Mouse (Mus musculus): Measurements from ENCODE around the gene Sympk. TPM values are rescaled to one million over a fixed set of nuclear protein-coding genes. Genes with fewer than 3 reads are reported as not detected.

Sympk gene
- total RNA-seq, 2 experiments from 2014 or later = 85.6 to 87.6 TPM

DNA sequence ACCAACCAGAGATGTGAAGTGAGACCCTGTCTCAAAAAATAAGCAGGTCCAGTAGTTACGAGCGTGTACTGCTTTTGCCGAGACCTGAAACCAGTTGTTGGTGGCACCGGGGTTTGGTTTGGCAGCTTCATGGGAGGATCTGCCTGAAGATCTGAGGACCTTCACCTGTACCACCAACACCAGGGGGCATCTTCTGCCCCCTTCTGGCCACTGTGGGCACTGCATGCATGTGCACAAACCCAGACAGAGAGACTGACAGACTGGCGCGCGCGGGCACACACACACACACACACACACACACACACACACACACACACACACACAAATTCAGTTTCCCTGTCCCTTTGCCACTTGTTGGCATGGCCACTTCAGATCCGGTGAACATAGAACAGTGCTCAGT, 49.3 kb downstream of the Sympk start:
- intact Hi-C loops (cut with DNase I) = loop anchor here (5.0 kb wide), 1 partner anchor 41 kb away; no protein-coding TSS in a partner anchor
- DNase-seq (ENCODE audit: extremely low spot score in 1 of 2, low spot score in 2 of 2) = peak in 1 of 2 experiments; percentile 54

DNA sequence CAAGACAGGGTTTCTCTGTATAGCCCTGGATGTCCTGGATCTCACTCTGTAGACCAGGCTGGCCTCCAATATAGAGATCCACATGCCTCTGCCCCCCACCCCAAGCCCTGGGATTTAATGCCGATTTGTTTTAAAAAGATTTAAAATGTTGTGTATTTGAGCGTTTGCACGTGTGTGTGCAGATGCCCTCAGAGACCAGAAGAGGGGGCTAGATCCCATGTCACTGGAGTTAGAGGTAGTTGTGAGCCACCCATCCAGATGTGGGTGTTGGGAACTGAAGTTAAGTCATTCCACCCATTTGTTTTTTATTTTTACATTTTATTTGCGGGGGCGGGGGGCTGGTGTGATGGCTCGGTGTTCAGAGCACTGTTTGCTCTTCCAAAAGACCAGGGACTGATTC, 50.3 kb downstream of the Sympk start:
- no peak for DNase-seq (ENCODE audit: extremely low spot score in 1 of 2, low spot score in 2 of 2)
- intact Hi-C loops (cut with DNase I) = loop anchor here (5.0 kb wide), 1 partner anchor 42 kb away; no protein-coding TSS in a partner anchor

GRCm38 (mm10) chr7:19075231-19075630, 51.1 kb downstream of the Sympk start:
- DNase-seq (ENCODE audit: extremely low spot score in 1 of 2, low spot score in 2 of 2) = no peak
- intact Hi-C loops (cut with DNase I) = no loop called here

DNA sequence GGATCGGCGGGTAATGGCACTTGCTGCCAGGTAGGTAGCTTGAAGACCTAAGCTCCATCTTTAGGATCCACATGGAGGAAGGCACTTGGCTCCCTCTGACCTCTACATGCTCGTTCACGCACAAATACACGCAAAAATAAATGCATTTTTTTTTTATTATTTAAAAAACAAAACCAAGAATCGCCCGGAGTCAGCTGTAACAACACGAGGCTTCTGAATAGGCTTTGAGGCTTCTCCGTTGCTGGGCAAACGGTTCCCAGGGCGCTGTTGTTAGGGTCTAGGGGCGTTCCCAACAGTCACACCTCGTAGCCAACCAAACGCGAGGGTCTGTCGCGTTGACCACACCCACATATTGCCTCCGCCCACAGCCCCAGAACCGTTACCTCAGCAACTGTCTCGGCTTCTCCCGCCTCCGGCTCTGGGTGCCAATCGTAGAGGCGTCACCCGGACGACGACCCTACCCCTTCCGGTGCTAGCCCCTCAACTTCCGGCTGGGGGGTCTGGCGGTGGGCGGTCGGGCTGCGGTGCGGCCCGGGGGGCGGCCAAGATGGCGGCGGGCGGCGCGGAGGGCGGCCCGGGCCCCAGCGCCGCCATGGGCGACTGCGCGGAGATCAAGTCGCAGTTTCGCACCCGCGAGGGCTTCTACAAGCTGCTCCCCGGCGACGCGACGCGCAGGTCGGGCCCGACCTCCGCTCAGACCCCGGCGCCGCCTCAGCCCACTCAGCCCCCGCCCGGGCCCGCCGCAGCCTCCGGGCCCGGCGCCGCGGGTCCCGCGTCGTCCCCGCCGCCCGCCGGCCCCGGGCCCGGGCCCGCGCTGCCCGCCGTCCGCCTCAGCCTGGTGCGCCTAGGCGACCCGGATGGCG, 51.8 kb downstream of the Sympk start, which contains the start of gene Dmwd:
Gene Dmwd, plus strand, starts transcription at position 505 of the 863 bp plus-strand sequence.
- peak; percentile 98 for DNase-seq (ENCODE audit: extremely low spot score in 1 of 2, low spot score in 2 of 2)
- intact Hi-C loops (cut with DNase I) = no loop called here

DNA sequence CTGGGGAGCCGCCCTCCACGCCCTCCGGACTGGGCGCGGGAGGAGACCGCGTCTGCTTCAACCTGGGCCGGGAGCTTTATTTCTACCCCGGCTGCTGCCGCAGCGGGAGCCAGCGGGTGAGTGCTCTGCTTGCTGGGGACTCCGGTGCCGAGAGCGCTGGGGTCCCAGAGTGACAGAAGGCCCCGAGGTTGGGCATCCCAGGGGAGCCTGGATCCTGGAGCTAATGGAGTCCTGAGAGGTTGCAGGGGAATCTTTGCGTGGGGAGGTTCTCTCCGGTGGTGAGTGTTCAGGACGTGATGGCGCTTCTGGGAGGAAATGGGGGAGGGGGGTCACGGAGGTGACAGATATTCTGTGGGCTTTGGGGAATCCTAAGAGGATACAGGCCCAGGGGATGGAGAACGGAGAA, 52.4 kb downstream of the Sympk start:
- intact Hi-C loops (cut with DNase I) = no loop called here
- DNase-seq (ENCODE audit: extremely low spot score in 1 of 2, low spot score in 2 of 2) = no peak

- DNase-seq (ENCODE audit: extremely low spot score in 1 of 2, low spot score in 2 of 2) = no peak
- intact Hi-C loops (cut with DNase I) = no loop called here
Observed at GRCm38 (mm10) chr7:19077761-19078160, 53.6 kb downstream of the Sympk start.

DNA sequence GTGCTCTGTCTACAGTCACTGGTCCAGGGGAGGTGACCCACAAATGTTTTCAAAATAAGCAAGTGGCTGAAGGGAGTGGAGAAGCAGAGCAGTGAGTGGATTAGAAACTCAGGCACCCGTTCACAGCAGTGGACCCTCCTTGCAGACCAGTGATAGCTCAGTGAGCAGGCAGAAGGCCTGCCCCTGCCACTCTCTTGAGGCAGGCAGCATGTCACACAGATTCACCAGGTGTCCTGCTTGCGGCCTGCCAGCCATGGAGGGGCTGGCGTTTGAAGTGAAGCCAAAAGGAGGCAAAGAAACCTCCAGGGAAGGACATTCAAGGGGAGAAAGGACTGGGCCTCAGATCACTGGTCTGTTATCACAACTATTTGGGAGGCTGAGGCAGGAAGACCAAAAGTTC, 54.6 kb downstream of the Sympk start:
- intact Hi-C loops (cut with DNase I) = no loop called here
- no peak for DNase-seq (ENCODE audit: extremely low spot score in 1 of 2, low spot score in 2 of 2)

GRCm38 (mm10) chr7:19080451-19080950, 56.3 kb downstream of the Sympk start:
- DNase-seq (ENCODE audit: extremely low spot score in 1 of 2, low spot score in 2 of 2) = no peak
- intact Hi-C loops (cut with DNase I) = no loop called here

DNA sequence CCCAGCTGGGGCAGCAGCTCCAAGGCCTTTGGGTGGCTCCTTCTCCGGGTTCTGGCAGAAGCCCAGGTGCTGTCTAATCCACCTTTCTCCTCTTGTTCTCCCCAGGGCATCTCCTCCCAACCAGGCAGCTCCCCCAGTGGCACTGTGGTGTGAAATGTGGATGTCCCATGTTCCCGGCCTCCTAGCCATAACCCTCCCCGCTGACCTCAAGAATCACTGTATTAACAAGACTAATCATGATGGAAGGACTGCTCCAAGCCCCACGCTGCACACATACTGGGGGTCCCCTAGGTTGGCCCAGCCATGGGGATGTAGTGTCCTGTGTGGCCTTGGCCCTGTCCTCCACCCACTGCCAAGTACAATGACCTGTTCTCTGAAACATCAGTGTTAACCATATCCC, 58.0 kb downstream of the Sympk start:
- DNase-seq (ENCODE audit: extremely low spot score in 1 of 2, low spot score in 2 of 2) = no peak
- intact Hi-C loops (cut with DNase I) = no loop called here

DNA sequence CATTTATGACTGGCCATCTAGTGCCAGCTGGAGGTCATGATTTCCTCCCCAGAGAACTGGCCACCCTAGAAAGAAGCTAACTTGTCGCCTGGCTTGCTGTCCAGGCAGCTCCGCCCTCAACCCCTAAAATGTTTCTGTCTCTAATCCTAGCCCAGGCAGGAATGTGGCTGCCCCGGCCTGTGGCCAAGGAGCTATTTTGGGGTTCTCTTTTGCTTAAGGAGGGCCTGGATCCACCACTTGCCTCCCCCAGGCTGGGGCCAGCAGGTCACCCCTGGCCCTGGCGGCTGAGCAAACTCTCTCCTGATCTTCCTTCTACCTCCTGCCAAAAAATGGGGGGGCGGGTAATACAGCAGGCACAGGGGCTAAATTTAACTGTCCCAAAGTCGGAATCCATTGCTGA, 58.9 kb downstream of the Sympk start:
- intact Hi-C loops (cut with DNase I) = no loop called here

GRCm38 (mm10) chr7:19083701-19084100, 59.5 kb downstream of the Sympk start, which contains the start of gene Dmpk:
Gene Dmpk, plus strand, starts transcription at chr7:19083849.
- intact Hi-C loops (cut with DNase I) = no loop called here

More for the DNA sequence above, 58.9 kb downstream of the Sympk start:
- no peak for DNase-seq (ENCODE audit: extremely low spot score in 1 of 2, low spot score in 2 of 2)

GRCm38 (mm10) chr7:19084277-19084771, 60.1 kb downstream of the Sympk start:
- DNase-seq (ENCODE audit: extremely low spot score in 1 of 2, low spot score in 2 of 2) = no peak
- intact Hi-C loops (cut with DNase I) = no loop called here

More at GRCm38 (mm10) chr7:19083701-19084100, 59.5 kb downstream of the Sympk start, which contains the start of gene Dmpk:
- no peak for DNase-seq (ENCODE audit: extremely low spot score in 1 of 2, low spot score in 2 of 2)

- intact Hi-C loops (cut with DNase I) = no loop called here
Observed at GRCm38 (mm10) chr7:19084921-19085473, 60.8 kb downstream of the Sympk start.

DNA sequence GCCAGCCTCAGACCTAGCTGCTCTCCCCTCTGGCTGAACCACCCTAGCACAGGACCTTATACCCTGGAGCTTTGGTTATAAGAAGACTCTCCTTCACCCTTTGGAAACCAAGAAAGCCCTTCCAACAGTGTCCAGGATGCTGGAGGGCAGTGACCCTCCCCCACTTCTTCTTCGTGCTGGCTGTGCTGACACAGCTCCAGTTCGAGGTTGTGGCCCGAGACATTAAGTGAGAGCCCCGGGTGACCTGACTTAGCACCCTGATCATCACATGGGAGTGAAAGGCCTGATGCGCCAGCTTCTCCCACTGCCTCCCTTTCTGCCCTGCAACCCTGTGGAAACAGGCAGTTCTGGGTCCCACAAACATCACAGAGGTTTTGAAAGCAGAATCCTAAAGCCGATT, 61.3 kb downstream of the Sympk start:
- intact Hi-C loops (cut with DNase I) = no loop called here
- no peak for DNase-seq (ENCODE audit: extremely low spot score in 1 of 2, low spot score in 2 of 2)

More at GRCm38 (mm10) chr7:19084921-19085473, 60.8 kb downstream of the Sympk start:
- no peak for DNase-seq (ENCODE audit: extremely low spot score in 1 of 2, low spot score in 2 of 2)

GRCm38 (mm10) chr7:19086042-19086441, 61.9 kb downstream of the Sympk start:
- DNase-seq (ENCODE audit: extremely low spot score in 1 of 2, low spot score in 2 of 2) = no peak
- intact Hi-C loops (cut with DNase I) = no loop called here

GRCm38 (mm10) chr7:19086760-19087159, 62.6 kb downstream of the Sympk start:
- intact Hi-C loops (cut with DNase I) = no loop called here
- no peak for DNase-seq (ENCODE audit: extremely low spot score in 1 of 2, low spot score in 2 of 2)

DNA sequence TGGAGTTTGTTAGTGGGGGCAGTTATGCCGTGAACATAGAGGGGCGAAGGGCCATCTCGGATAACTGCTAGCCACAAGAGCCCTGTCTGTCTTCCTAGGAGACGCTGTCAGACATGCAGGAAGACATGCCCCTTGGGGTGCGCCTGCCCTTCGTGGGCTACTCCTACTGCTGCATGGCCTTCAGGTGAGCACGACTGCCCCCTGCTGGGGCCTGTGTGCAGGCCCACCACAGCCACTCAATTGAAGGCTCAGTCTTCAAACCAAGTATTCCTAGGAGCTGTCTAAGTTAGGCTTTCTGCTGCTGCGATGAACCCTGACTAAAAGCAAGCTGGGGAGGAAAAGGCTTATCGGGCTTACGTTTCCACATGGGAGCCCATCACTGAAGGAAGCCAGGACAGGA, 64.6 kb downstream of the Sympk start:
- intact Hi-C loops (cut with DNase I) = no loop called here
- DNase-seq (ENCODE audit: extremely low spot score in 1 of 2, low spot score in 2 of 2) = peak in 1 of 2 experiments; percentile 77

DNA sequence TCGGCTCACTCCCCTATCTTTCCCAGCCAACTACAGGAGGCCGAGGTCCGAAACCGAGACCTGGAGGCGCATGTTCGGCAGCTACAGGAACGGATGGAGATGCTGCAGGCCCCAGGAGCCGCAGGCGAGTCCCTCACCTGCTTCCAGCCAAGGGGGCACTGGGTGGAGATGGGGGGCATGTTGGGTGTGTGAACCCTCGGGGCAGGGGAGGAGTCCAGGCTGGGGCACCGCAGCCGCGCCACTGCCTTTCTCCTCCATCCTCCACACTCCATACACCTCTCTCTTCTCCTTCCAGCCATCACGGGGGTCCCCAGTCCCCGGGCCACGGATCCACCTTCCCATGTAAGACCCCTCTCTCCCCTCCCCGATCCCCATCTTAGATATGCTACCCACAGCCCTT, 67.7 kb downstream of the Sympk start:
- no peak for DNase-seq (ENCODE audit: extremely low spot score in 1 of 2, low spot score in 2 of 2)
- intact Hi-C loops (cut with DNase I) = no loop called here

DNA sequence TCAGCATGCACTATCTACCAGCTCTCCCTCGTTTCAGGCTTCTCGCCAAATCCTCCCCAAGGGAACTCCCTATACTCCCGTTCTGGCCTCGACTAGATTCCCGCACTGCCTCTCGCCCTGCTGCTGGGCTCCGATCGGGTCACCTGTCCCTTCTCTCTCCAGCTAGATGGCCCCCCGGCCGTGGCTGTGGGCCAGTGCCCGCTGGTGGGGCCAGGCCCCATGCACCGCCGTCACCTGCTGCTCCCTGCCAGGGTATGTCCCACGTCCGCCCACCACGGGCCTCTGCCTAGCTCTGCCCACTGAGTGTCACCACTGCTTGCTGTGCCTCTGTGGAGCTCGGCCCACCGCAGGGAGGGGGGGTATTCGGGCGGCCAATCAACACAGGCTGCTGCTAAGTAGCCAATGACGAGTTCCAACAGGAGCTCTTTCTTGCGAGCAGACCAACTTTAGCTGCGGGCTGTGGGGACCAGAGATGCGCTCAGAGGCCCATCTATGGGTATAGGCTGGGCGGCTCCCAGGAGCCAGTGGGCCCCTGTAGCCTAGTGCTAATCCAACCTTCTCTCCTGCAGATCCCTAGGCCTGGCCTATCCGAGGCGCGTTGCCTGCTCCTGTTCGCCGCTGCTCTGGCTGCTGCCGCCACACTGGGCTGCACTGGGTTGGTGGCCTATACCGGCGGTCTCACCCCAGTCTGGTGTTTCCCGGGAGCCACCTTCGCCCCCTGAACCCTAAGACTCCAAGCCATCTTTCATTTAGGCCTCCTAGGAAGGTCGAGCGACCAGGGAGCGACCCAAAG, 68.4 kb downstream of the Sympk start:
- DNase-seq (ENCODE audit: extremely low spot score in 1 of 2, low spot score in 2 of 2) = peak; percentile 34 to 69
- intact Hi-C loops (cut with DNase I) = no loop called here

All from left cerebral cortex, postnatal 10 days (tissue).